Mouse (Mus musculus): Measurements from ENCODE around the gene Tmem37. TPM values are rescaled to one million over a fixed set of nuclear protein-coding genes. Genes with fewer than 3 reads are reported as not detected.

The Tmem37 gene
- total RNA-seq, 1 experiment from 2014 or later, result 3.2 TPM

- ATAC-seq (replicated peaks; ENCODE audit: insufficient number of reproducible peaks, low FRiP score, low TSS enrichment, poor library complexity, severe bottlenecking), result peak; percentile 79
These were observed 25.6 kb upstream of the Tmem37 start for GRCm38 (mm10) chr1:120099483-120099882.

DNA sequence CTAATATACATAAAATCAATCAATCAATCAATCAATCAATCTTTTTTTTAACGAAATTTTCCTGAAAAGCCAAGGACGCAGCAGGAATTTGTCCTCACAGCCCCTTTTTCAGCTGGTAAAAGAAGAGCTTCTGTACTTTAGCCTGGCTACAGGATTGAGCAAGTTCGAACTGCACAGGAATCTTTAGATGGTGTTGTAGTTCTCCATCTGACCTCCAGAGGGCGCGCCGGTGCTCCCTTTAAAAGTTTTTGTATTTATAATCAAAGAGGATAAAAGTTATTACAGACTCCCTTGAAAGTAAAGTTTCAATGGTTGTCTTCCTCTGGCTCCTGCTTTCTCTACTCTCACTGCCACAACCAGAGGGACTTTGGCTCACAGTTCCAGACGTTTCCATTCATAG lies 24.5 kb upstream of the Tmem37 start:
- ATAC-seq (replicated peaks; ENCODE audit: insufficient number of reproducible peaks, low FRiP score, low TSS enrichment, poor library complexity, severe bottlenecking), result no peak

- ATAC-seq (replicated peaks; ENCODE audit: insufficient number of reproducible peaks, low FRiP score, low TSS enrichment, poor library complexity, severe bottlenecking), result no peak
These were observed 21.0 kb upstream of the Tmem37 start for GRCm38 (mm10) chr1:120094920-120095319.

DNA sequence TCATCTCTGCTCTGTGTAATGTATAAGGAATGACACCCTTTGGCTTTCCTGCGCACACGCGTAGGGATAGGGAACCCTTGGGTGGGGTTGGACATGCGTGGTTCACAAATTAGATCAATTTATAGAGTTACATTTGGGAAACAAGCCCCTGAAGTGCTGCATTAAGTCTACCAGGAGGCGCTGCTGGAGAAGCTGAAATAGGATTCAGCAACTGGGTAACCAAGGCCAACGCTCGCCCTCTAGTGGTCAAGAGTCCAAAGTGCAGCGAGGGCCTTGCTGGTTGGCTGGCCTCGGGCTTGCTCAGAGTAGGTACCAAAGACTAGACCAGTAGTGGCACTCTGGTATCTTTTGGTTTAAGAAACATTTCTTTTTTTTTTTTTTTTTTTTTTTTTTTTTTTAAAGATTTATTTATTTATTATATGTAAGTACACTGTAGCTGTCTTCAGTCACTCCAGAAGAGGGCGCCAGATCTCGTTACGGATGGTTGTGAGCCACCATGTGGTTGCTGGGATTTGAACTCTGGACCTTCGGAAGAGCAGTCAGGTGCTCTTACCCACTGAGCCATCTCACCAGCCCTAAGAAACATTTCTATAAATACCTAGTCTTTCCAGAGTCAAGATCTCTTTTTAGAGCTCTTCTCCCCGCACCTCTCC lies 19.7 kb upstream of the Tmem37 start:
- ATAC-seq (replicated peaks; ENCODE audit: insufficient number of reproducible peaks, low FRiP score, low TSS enrichment, poor library complexity, severe bottlenecking), result peak; percentile 72; the same call in 1 of the 2 replicates

- no peak for ATAC-seq (replicated peaks; ENCODE audit: insufficient number of reproducible peaks, low FRiP score, low TSS enrichment, poor library complexity, severe bottlenecking)
These were observed 17.2 kb upstream of the Tmem37 start for GRCm38 (mm10) chr1:120090880-120091570.

DNA sequence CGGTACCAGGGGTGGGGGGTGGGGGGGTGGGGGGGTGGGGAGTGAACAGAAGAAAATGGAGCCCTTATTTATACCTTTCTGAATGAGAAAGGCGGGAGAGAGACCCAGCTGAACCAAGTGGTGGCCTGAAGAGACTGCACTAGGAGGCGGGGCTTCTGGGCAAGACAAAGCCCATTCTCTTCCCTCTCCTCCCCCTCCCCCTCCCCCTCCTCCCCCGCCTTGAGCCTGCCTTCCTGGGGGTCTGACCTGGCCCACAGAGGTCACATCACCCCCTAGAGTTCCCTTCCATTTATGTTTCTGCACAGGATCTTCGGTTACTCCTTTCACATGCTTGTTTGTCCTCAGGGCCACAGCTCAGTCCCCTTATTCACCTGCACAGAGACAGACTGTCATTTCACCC lies 15.3 kb upstream of the Tmem37 start:
- no peak for ATAC-seq (replicated peaks; ENCODE audit: insufficient number of reproducible peaks, low FRiP score, low TSS enrichment, poor library complexity, severe bottlenecking)

GRCm38 (mm10) chr1:120086644-120087043 lies 12.8 kb upstream of the Tmem37 start:
- ATAC-seq (replicated peaks; ENCODE audit: insufficient number of reproducible peaks, low FRiP score, low TSS enrichment, poor library complexity, severe bottlenecking), result no peak

- ATAC-seq (replicated peaks; ENCODE audit: insufficient number of reproducible peaks, low FRiP score, low TSS enrichment, poor library complexity, severe bottlenecking), result no peak
These were observed 11.8 kb upstream of the Tmem37 start for GRCm38 (mm10) chr1:120085696-120086095.

- ATAC-seq (replicated peaks; ENCODE audit: insufficient number of reproducible peaks, low FRiP score, low TSS enrichment, poor library complexity, severe bottlenecking), result no peak
These were observed 10.1 kb upstream of the Tmem37 start for GRCm38 (mm10) chr1:120083921-120084517.

DNA sequence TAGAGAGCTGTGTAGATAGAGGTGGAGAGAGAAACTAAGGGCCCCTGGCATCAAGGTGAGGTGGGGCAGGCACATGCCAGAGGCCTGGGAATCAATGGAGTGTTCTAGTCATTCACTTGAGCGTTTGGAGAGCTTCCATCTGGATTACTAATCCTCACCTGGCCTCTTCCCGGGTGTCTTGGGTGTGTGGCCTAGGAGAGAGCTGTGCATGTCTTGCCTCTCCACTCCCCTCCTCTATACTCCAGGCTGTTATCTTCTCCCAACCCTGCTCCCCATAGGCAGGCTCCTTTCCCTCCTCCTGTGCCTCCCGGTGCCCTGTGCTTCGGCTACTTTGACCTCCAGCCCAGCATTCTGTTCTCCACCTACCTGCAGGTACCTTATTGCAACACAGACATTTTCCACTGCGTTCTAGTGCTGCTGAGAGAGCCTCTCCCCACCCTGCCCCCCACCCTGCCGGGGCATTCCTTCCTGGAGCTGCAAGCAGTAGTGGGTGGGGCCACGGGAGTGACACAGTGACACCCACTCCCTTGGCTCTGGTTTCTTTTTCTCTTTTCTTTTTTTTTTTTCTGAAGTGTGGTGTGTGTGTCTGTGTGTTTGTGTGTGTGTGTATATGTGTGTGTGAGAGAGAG lies 9.2 kb upstream of the Tmem37 start:
- ATAC-seq (replicated peaks; ENCODE audit: insufficient number of reproducible peaks, low FRiP score, low TSS enrichment, poor library complexity, severe bottlenecking), result no peak

DNA sequence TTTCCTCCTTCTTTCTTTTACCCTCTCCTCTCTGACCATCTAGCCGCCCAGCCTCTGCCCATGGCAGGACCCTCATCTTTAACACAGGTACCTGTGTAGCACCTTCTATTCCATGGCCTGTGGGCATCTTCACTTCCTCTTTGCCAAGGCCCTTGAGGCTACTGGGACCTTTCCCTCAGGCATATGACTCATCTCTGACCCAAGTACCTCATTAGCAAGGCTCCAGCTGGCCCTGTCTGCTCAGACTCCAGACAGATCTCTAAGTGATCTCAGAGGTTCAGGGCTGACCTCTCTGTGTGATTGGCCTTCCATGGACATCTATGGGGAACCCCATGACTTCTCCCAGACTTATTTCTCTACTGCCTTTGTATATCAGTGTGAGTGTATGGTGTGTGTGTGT lies 6.8 kb upstream of the Tmem37 start:
- ATAC-seq (replicated peaks; ENCODE audit: insufficient number of reproducible peaks, low FRiP score, low TSS enrichment, poor library complexity, severe bottlenecking), result no peak

- ATAC-seq (replicated peaks; ENCODE audit: insufficient number of reproducible peaks, low FRiP score, low TSS enrichment, poor library complexity, severe bottlenecking), result no peak
These were observed 4.0 kb upstream of the Tmem37 start for GRCm38 (mm10) chr1:120077746-120078410.

- ATAC-seq (replicated peaks; ENCODE audit: insufficient number of reproducible peaks, low FRiP score, low TSS enrichment, poor library complexity, severe bottlenecking), result no peak
These were observed 1.6 kb upstream of the Tmem37 start for GRCm38 (mm10) chr1:120075507-120075906.

DNA sequence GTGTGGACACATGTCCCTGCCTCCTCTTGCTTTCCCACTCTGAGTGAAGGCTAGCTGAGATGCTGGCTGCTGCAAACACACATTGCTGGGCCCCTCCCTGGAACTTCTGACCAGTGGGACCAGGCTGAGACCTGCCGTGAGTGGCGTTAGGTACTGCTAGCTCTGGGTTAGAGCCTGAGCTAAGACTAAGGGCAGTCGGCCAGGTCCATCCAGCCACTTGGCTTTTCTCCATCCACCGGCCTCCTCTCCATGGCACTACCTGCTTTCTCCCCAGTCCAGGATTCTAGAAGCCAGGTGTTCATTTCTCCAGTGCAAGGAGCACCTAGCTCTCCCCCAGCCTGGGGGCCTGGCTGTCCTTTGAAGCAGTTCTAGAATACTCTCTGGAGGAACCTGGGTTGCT lies 1.1 kb upstream of the Tmem37 start:
- no peak for ATAC-seq (replicated peaks; ENCODE audit: insufficient number of reproducible peaks, low FRiP score, low TSS enrichment, poor library complexity, severe bottlenecking)

- no peak for ATAC-seq (replicated peaks; ENCODE audit: insufficient number of reproducible peaks, low FRiP score, low TSS enrichment, poor library complexity, severe bottlenecking)
These were observed 431 bp upstream of the Tmem37 start for GRCm38 (mm10) chr1:120074307-120074702.

DNA sequence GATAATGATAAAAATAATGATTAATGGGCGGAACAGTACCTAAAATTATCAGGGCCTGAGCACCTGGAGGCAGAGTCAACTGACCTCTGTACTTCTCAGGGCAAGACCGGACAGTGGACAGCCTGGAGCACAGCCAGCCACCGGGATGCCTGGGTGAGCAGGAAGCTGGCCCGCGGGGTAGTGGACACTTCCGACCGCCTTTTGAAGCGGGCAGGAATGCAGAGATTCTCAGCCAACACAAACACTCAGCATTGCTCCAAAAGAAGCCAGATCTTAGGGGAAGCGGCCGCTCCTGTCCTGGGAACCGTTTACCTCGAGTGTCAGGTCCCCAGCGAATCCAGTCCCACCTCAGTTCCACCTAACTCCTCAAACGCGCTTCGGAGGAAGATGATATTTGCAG lies 974 bp downstream of the Tmem37 start:
- no peak for ATAC-seq (replicated peaks; ENCODE audit: insufficient number of reproducible peaks, low FRiP score, low TSS enrichment, poor library complexity, severe bottlenecking)

DNA sequence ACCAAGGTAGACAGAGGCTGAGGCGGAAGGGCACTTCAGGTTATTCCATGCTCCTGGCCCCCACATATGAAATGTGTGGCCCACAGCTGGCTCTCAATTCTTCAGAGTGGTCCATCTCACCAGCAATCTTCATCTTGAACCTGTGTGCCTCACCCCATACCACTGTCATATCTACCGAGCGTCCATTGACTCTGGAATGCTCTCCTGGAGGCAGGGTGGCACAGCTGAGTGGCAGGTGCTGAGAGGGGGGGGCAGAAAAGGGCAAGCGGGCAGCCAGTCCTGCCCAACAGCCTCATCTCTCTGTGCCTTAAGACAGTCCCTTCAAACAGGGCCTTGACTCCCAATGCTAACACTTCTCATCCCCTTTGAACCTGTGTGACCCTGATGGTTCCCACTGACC lies 2.7 kb downstream of the Tmem37 start:
- ATAC-seq (replicated peaks; ENCODE audit: insufficient number of reproducible peaks, low FRiP score, low TSS enrichment, poor library complexity, severe bottlenecking), result no peak

GRCm38 (mm10) chr1:120070168-120070567 lies 3.7 kb downstream of the Tmem37 start:
- no peak for ATAC-seq (replicated peaks; ENCODE audit: insufficient number of reproducible peaks, low FRiP score, low TSS enrichment, poor library complexity, severe bottlenecking)

DNA sequence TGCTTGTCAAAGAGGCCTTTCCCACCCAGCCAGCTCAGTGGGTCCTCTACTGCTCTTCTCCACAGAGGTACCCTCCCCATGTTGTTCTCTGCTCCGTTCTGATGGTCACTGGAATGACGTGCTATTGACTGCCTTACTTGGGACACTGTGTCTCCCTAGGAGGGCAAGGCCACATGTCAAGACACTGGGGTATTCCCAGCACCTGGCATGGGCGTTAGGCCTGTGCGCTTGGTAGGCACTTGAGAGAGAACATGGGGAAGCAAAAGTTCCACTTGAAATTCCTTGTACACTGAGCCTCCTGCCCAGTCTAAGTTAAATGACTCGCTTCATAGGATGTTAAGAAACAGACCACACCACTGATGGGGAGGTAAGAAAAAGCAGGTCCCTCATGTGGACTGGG lies 4.8 kb downstream of the Tmem37 start:
- ATAC-seq (replicated peaks; ENCODE audit: insufficient number of reproducible peaks, low FRiP score, low TSS enrichment, poor library complexity, severe bottlenecking), result no peak
